Mouse (Mus musculus) stomach, embryonic 14.5 days (tissue): ENCODE measurements around the gene Sez6. TPM values are rescaled to one million over a fixed set of nuclear protein-coding genes. Genes with fewer than 3 reads are reported as not detected.

Source experiments
- ATAC-seq: fragments of 200-750 bp; cut with Nextera tagmentation; 2 replicates; pipeline ENCODE4 v1.8.0; 2017; ENCODE audit warnings: low read depth, moderate TSS enrichment; ENCODE audit not compliant: insufficient number of reproducible peaks, insufficient read depth, low FRiP score
- H3K27ac ChIP-seq: fragments of 300-500 bp; sonication (generic); 2 replicates; pipeline ENCODE4 v1.5.1; 2014; ENCODE audit warnings: mild to moderate bottlenecking, low read length, moderate library complexity, mixed read lengths
- H3K27me3 ChIP-seq: fragments of 300-500 bp; sonication (generic); 2 replicates; pipeline ENCODE4 v1.6.1; 2014; ENCODE audit warnings: low read length, control low read depth, mixed read lengths; ENCODE audit not compliant: control insufficient read depth, insufficient read depth
- H3K36me3 ChIP-seq: fragments of 300-500 bp; sonication (generic); 2 replicates; pipeline ENCODE4 v1.6.1; 2014; ENCODE audit warnings: mild to moderate bottlenecking, control low read depth, low read length, moderate library complexity, mixed read lengths; ENCODE audit not compliant: control insufficient read depth, insufficient read depth
- H3K4me1 ChIP-seq: fragments of 300-500 bp; sonication (generic); 2 replicates; pipeline ENCODE4 v1.6.1; 2014; ENCODE audit warnings: low read length, control low read depth, mixed read lengths; ENCODE audit not compliant: control insufficient read depth, insufficient read depth
- H3K4me2 ChIP-seq: fragments of 300-500 bp; sonication (generic); replicated peaks from 2 replicates; pipeline ENCODE4 v1.6.1; 2014; ENCODE audit warnings: low read depth, low read length, control low read depth
- H3K4me3 ChIP-seq: fragments of 300-500 bp; sonication (generic); 2 replicates; pipeline ENCODE4 v1.5.1; 2014; ENCODE audit warnings: low read depth, low read length, control low read depth
- H3K9ac ChIP-seq: fragments of 300-500 bp; sonication (generic); replicated peaks from 2 replicates; pipeline ENCODE4 v1.6.1; 2014; ENCODE audit warnings: low read depth, mild to moderate bottlenecking, control low read depth, low read length, moderate library complexity, mixed read lengths
- H3K9me3 ChIP-seq: fragments of 300-500 bp; sonication (generic); 2 replicates; pipeline ENCODE4 v1.6.1; 2016; ENCODE audit warnings: low read depth, low read length, control low read depth; ENCODE audit not compliant: control insufficient read depth
- WGBS: fragments of 180-500 bp; shearing (Covaris S2); extraction: QIAGEN DNeasy Blood & Tissue Kit; methylation state at CpG from one replicate; pipeline ENCODE4 v1.1.7; 2014; 5-methylcytosine and 5-hydroxymethylcytosine counted together
- polyA plus RNA-seq: library from polyadenylated mRNA; unstranded; fragments of >200 nt; fragmentation: Nextera tagmentation; extraction: Ambion mirVana; gene quantifications from 2 replicates; pipeline ENCODE4 v1.2.1, GENCODE M21; 2014

The Sez6 gene
- polyA plus RNA-seq, 1 experiment from 2014 or later: 2.1 TPM

DNA sequence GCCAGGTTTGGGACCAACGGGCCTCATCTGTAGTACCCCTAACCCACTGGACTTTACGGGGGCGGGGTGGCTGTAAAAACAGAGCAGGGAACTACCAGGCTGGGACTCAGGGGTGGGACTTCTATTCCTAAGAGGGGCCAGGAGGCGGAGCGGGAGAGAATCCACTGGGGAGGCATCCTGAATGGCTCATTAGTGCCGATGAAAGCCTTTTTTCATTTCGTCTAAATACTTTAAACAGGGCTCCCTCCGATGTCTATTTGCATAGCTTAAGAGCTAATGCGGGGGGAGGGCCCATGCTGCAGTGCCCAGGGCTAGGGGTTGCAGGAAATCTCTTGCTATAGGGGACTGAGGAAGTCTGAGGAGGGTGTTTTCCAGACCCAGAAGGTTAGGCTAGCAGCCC lies 17.3 kb downstream of the Sez6 start:
- no peak overlapping the region for H3K27ac ChIP-seq
- H3K4me1 ChIP-seq: no peaks in the 10 kb centered on the region
- H3K27me3 ChIP-seq: peaks cover 3% of the 10 kb centered on the region; the same call in 1 of the 2 replicates
- H3K9me3 ChIP-seq: no peaks in the 10 kb centered on the region
- no peak for ATAC-seq
- H3K4me3 ChIP-seq: no peak overlapping the region
- WGBS: 6% methylated on average over 9 of the region's 9 CpGs
- no peaks in the 10 kb centered on the region for H3K36me3 ChIP-seq
- H3K4me2 ChIP-seq: no peak overlapping the region
- no peak overlapping the region for H3K9ac ChIP-seq

DNA sequence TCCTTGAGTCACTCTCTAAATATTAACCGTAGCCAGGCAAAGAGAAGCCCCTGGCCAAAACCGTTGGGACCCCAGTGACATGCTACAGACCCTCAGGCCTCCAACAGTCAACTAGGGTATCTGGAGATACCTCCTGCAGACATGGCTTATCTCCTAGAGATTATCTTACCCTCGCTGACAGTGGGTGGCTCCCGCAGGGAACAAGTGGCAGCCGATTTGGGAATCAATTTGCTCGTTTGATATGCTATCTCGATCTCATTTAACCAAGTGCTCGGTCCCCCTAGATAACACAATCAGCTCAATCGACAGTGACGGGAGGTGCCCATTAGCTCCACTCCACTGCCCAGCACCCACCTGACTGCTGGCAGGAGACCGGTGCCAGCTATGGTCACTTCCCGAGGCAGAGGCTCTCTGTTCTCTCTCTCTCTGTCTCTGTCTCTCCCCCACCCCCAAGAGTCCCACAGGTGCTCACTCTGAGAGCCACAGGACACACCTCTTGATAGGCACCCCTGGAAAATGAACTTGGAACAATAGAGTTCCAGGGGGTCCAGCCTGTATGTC lies 19.6 kb downstream of the Sez6 start:
- H3K4me2 ChIP-seq: no peak overlapping the region
- no peak overlapping the region for H3K27ac ChIP-seq
- H3K9me3 ChIP-seq: no peaks in the 10 kb centered on the region
- H3K9ac ChIP-seq: no peak overlapping the region
- no peaks in the 10 kb centered on the region for H3K4me1 ChIP-seq
- no peak for ATAC-seq
- no peaks in the 10 kb centered on the region for H3K36me3 ChIP-seq
- H3K4me3 ChIP-seq: no peak overlapping the region
- H3K27me3 ChIP-seq: peaks cover 3% of the 10 kb centered on the region; the same call in 1 of the 2 replicates
- 28% methylated on average over 12 of the region's 12 CpGs for WGBS

DNA sequence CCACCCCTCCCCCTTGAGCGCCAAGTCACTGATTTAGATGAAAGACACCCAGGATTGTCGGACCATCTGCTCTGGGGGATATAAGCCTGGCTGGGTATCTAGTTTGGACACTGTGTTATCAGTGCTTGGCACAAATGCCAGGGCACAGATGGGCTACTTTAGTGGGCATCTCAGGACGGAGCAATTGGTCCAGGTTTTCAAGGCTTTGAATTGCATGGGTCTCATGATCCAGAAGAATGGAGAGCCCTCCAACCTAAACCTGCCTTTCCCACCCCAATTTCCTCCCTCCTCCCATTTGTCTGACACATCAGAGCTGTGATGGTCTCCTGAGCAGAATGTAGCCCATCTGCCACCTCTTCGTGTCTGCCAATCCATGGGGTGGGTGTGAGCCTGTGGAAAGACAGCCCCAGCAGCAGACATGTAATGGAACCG lies 20.2 kb downstream of the Sez6 start:
- no peak for ATAC-seq
- no peak overlapping the region for H3K27ac ChIP-seq
- no peak overlapping the region for H3K4me2 ChIP-seq
- H3K9me3 ChIP-seq: no peaks in the 10 kb centered on the region
- peaks cover 3% of the 10 kb centered on the region; the same call in 1 of the 2 replicates for H3K27me3 ChIP-seq
- 61% methylated on average over 5 of the region's 5 CpGs for WGBS
- H3K4me3 ChIP-seq: no peak overlapping the region
- no peaks in the 10 kb centered on the region for H3K4me1 ChIP-seq
- H3K9ac ChIP-seq: no peak overlapping the region
- H3K36me3 ChIP-seq: no peaks in the 10 kb centered on the region

DNA sequence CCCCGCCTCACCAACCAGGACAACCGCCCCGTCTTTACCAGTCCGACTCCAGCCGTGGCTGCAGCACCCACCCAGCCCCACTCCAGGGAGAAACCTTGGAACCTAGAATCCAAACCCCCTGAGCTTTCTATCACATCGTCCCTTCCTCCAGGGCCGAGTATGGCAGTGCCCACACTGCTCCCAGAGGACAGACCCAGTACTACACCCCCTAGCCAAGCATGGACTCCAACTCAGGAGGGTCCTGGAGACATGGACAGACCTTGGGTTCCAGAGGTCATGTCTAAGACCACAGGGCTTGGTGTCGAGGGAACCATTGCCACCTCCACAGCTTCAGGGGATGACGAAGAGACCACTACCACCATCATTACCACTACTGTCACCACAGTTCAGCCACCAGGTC lies 23.1 kb downstream of the Sez6 start:
- no peaks in the 10 kb centered on the region for H3K9me3 ChIP-seq
- no peaks in the 10 kb centered on the region for H3K27me3 ChIP-seq
- no peak overlapping the region for H3K4me2 ChIP-seq
- no peak overlapping the region for H3K9ac ChIP-seq
- WGBS: 36% methylated on average over 9 of the region's 9 CpGs
- no peaks in the 10 kb centered on the region for H3K36me3 ChIP-seq
- no peak overlapping the region for H3K4me3 ChIP-seq
- no peaks in the 10 kb centered on the region for H3K4me1 ChIP-seq
- no peak for ATAC-seq
- no peak overlapping the region for H3K27ac ChIP-seq

DNA sequence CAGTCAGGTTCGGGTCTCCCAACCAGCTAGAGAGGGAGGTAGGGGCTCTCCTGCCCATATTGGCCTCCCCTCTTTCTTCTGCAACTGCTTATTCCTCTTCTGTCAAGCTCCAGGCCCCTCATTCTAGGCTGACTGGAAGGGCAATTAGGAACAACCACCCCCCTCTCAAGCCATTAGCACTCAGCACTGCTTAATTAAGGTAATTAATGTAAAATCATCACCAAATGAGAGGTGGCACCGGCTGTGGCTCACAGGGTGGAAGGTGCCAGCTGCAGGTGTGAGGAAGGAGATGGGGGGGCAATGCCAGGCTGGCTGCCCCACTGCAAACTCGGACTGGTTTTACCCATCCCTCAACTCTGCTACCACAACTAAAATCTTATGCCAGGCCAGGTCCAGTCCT lies 25.8 kb downstream of the Sez6 start:
- no peaks in the 10 kb centered on the region for H3K27me3 ChIP-seq
- no peak overlapping the region for H3K4me2 ChIP-seq
- no peak overlapping the region for H3K4me3 ChIP-seq
- no peaks in the 10 kb centered on the region for H3K36me3 ChIP-seq
- no peak overlapping the region for H3K9ac ChIP-seq
- no peak for ATAC-seq
- H3K27ac ChIP-seq: no peak overlapping the region
- no peaks in the 10 kb centered on the region for H3K9me3 ChIP-seq
- WGBS: 56% methylated on average over 3 of the region's 3 CpGs
- H3K4me1 ChIP-seq: no peaks in the 10 kb centered on the region

DNA sequence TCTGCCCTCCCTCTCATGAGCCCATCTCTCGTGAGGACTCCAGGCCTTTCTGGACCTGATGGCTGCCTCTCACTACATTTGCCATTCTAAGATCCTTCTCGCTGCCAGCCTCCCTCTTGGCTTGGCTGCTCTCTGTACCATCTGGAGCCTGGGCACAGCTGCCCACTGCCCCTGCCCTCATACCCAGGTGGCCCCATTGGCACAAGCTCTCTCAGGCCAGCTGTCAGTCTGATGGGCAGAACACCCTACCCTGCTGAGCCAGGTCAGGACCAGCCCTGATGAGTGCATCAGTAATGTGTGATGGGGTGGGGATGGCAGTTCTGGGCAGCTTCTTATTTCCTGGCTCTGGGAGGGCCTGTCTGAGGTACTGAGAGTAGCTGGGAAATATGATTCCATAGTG lies 27.7 kb downstream of the Sez6 start:
- WGBS: 79% methylated on average over 2 of the region's 2 CpGs

DNA sequence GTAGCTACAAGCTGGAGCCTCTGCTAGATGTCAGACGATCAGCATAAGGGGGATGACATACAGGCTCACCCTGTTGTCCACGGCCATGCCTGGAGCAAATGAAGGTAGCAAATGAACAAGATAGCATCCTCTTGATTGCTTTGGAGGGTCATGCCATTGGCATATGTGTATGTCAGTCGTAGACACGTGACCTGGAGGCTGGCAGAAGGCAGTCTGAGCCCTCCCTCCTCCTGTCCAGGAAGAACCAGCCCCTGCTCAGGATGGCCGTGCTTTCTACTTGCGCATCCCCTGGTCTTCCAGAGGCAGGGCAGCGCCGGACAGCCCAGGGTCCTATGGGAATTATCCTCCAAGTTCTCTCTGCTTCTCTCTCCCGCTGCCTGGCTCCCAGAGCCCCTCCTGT lies 28.3 kb downstream of the Sez6 start:
- no peaks in the 10 kb centered on the region for H3K27me3 ChIP-seq
- no peaks in the 10 kb centered on the region for H3K4me1 ChIP-seq
- H3K4me2 ChIP-seq: no peak overlapping the region
- H3K4me3 ChIP-seq: no peak overlapping the region
- no peaks in the 10 kb centered on the region for H3K36me3 ChIP-seq
- ATAC-seq: no peak
- WGBS: 65% methylated on average over 9 of the region's 9 CpGs
- H3K27ac ChIP-seq: no peak overlapping the region
- no peak overlapping the region for H3K9ac ChIP-seq
- H3K9me3 ChIP-seq: no peaks in the 10 kb centered on the region

More for the DNA sequence above, 27.7 kb downstream of the Sez6 start:
- Histone ChIP-seq H3K36me3 (no peaks in the 10 kb centered on the region), H3K27ac (no peak overlapping the region), H3K9me3 (no peaks in the 10 kb centered on the region), H3K4me3 (no peak overlapping the region), H3K9ac (no peak overlapping the region), H3K27me3 (no peaks in the 10 kb centered on the region), H3K4me1 (no peaks in the 10 kb centered on the region), H3K4me2 (no peak overlapping the region)
- no peak for ATAC-seq

DNA sequence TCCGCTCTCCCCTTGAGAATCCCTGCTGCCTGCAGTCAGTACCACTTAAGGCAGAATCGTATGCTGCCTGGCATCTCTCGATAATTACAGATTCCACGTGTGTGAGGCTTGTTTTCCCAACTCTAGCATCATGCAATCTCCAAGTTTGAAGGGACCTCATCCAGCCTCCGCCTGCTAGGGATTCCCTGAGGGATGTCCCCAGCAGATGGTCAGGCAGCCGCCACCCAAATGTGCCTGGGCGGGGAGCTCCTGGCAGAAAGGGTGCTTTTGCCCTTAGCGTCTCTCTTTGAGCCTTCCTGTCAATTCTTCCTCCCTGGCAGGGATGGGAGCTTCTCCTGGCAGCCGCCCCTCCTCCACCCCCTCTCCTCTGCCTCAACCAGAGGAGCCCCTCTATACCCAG lies 29.6 kb downstream of the Sez6 start:
- no peaks in the 10 kb centered on the region for H3K9me3 ChIP-seq
- H3K4me1 ChIP-seq: no peaks in the 10 kb centered on the region
- 53% methylated on average over 9 of the region's 9 CpGs for whole genome bisulfite sequencing
- no peak overlapping the region for H3K27ac ChIP-seq
- H3K36me3 ChIP-seq: no peaks in the 10 kb centered on the region
- no peak overlapping the region for H3K4me2 ChIP-seq
- no peak overlapping the region for H3K4me3 ChIP-seq
- no peak for ATAC-seq
- no peak overlapping the region for H3K9ac ChIP-seq
- H3K27me3 ChIP-seq: no peaks in the 10 kb centered on the region

DNA sequence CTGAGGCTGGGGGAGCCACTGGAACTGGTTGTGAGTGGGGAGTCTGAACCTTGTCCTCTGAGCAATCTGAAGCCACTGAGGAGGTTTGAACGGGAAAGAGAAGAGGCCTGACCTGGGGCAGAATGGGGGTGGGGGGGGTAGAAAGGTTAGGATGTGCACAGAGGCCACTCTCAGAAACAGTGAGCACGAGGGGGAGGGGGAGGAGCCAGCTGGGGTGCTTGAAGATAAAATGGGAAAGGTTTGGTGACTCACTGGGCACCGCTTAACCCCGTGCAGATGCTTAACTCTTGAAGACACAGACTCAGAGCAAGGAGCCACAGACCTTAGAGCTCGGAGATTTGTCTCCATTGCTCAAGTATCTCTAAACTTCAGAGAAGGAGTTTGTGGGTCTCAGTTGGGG lies 30.3 kb downstream of the Sez6 start:
- no peak overlapping the region for H3K9ac ChIP-seq
- H3K9me3 ChIP-seq: no peaks in the 10 kb centered on the region
- ATAC-seq: no peak
- H3K4me2 ChIP-seq: no peak overlapping the region
- H3K4me1 ChIP-seq: no peaks in the 10 kb centered on the region
- 38% methylated on average over 5 of the region's 5 CpGs for WGBS
- no peak overlapping the region for H3K4me3 ChIP-seq
- no peaks in the 10 kb centered on the region for H3K36me3 ChIP-seq
- no peaks in the 10 kb centered on the region for H3K27me3 ChIP-seq
- no peak overlapping the region for H3K27ac ChIP-seq
